Mouse (Mus musculus) neural tube, embryonic 15.5 days (tissue): ENCODE results near the gene Syngap1. TPM values are rescaled to one million over a fixed set of nuclear protein-coding genes. Genes with fewer than 3 reads are reported as not detected.

Experiments used
- ATAC-seq: fragments of 200-750 bp; cut with Nextera tagmentation; 2 replicates; pipeline ENCODE4 v1.8.0; 2017; ENCODE audit warnings: mild to moderate bottlenecking, moderate TSS enrichment, moderate library complexity; ENCODE audit not compliant: low FRiP score
- H3K27ac ChIP-seq: fragments of 300-500 bp; sonication (generic); replicated peaks from 2 replicates; pipeline ENCODE4 v1.5.1; 2015; ENCODE audit warnings: mild to moderate bottlenecking, inconsistent platforms
- H3K27me3 ChIP-seq: fragments of 300-500 bp; sonication (generic); replicated peaks from 2 replicates; pipeline ENCODE4 v1.6.1; 2015; ENCODE audit warnings: inconsistent platforms
- H3K36me3 ChIP-seq: fragments of 300-500 bp; sonication (generic); 2 replicates; pipeline ENCODE4 v1.6.1; 2015; ENCODE audit warnings: inconsistent platforms
- H3K4me1 ChIP-seq: fragments of 300-500 bp; sonication (generic); 2 replicates; pipeline ENCODE4 v1.6.1; 2015; ENCODE audit warnings: inconsistent platforms
- H3K4me2 ChIP-seq: fragments of 300-500 bp; sonication (generic); 2 replicates; pipeline ENCODE4 v1.6.1; 2015; ENCODE audit warnings: inconsistent platforms, mild to moderate bottlenecking, moderate library complexity
- H3K4me3 ChIP-seq: fragments of 300-500 bp; sonication (generic); replicated peaks from 2 replicates; pipeline ENCODE4 v1.5.1; 2015; ENCODE audit warnings: mild to moderate bottlenecking, inconsistent platforms
- H3K9ac ChIP-seq: fragments of 300-500 bp; sonication (generic); replicated peaks from 2 replicates; pipeline ENCODE4 v1.6.1; 2015; ENCODE audit warnings: mild to moderate bottlenecking, inconsistent platforms
- H3K9me3 ChIP-seq: fragments of 300-500 bp; sonication (generic); replicated peaks from 2 replicates; pipeline ENCODE4 v1.6.1; 2016; ENCODE audit warnings: inconsistent platforms
- WGBS: fragments of 180-500 bp; shearing (Covaris S2); methylation state at CpG from one replicate; pipeline ENCODE4 v1.1.7; 2015; ENCODE audit warnings: mixed read lengths; 5-methylcytosine and 5-hydroxymethylcytosine counted together
- polyA plus RNA-seq: library from polyadenylated mRNA; unstranded; fragments of >200 nt; fragmentation: Nextera tagmentation; extraction: Ambion mirVana; gene quantifications from 2 replicates; pipeline ENCODE4 v1.2.1, GENCODE M21; 2015

The Syngap1 gene
- polyA plus RNA-seq, 1 experiment from 2014 or later, result 3.7 TPM

GRCm38 (mm10) chr17:26949051-26949577, 8.1 kb downstream of the Syngap1 start:
- H3K4me2 ChIP-seq, result peak overlapping the region; percentile 78
- no peaks in the 10 kb centered on the region for H3K9me3 ChIP-seq
- WGBS, result 10% methylated on average over 9 of the region's 14 CpGs
- peak overlapping the region; percentile 80 for H3K9ac ChIP-seq
- H3K4me3 ChIP-seq, result peak overlapping the region; percentile 68
- 0 out of 2 replicates have a peak, but pooled peaks have one; percentile 42 for ATAC-seq
- H3K27ac ChIP-seq, result peak overlapping the region; percentile 87
- H3K4me1 ChIP-seq, result peaks cover 88% of the 10 kb centered on the region
- H3K27me3 ChIP-seq, result no peaks in the 10 kb centered on the region
- H3K36me3 ChIP-seq, result no peaks in the 10 kb centered on the region

- Histone ChIP-seq H3K36me3 (peaks cover 2% of the 10 kb centered on the region), H3K4me3 (peak overlapping the region; percentile 68), H3K9me3 (no peaks in the 10 kb centered on the region), H3K4me1 (peaks cover 85% of the 10 kb centered on the region), H3K27me3 (no peaks in the 10 kb centered on the region), H3K27ac (peak overlapping the region; percentile 87), H3K4me2 (peak overlapping the region; percentile 78), H3K9ac (peak overlapping the region; percentile 80; the same call in 1 of the 2 replicates)
- no peak for ATAC-seq
- 41% methylated on average over 5 of the region's 5 CpGs for WGBS
Measured at GRCm38 (mm10) chr17:26949866-26950265, 8.8 kb downstream of the Syngap1 start.

- Histone ChIP-seq H3K36me3 (peaks cover 10% of the 10 kb centered on the region), H3K27me3 (no peaks in the 10 kb centered on the region), H3K4me2 (peak overlapping the region; percentile 78), H3K4me1 (peaks cover 77% of the 10 kb centered on the region), H3K27ac (peak overlapping the region; percentile 72), H3K9me3 (no peaks in the 10 kb centered on the region), H3K9ac (peak overlapping the region; percentile 54), H3K4me3 (peak overlapping the region; percentile 68)
- ATAC-seq, result no peak
- 35% methylated on average over 7 of the region's 7 CpGs for WGBS
Measured at GRCm38 (mm10) chr17:26950560-26951288, 9.7 kb downstream of the Syngap1 start.

GRCm38 (mm10) chr17:26951406-26951805, 10.4 kb downstream of the Syngap1 start:
- ATAC-seq, result peak; percentile 74
- H3K9me3 ChIP-seq, result no peaks in the 10 kb centered on the region
- peak overlapping the region; percentile 72 for H3K27ac ChIP-seq
- peak overlapping the region; percentile 68 for H3K4me3 ChIP-seq
- H3K4me2 ChIP-seq, result peak overlapping the region; percentile 78
- peak overlapping the region; percentile 54 for H3K9ac ChIP-seq
- peaks cover 17% of the 10 kb centered on the region for H3K36me3 ChIP-seq
- peaks cover 70% of the 10 kb centered on the region for H3K4me1 ChIP-seq
- H3K27me3 ChIP-seq, result no peaks in the 10 kb centered on the region
- WGBS, result under 1% methylated on average over 11 of the region's 11 CpGs

GRCm38 (mm10) chr17:26951952-26952877, 11.2 kb downstream of the Syngap1 start:
- 11% methylated on average over 23 of the region's 23 CpGs for WGBS
- no peak for ATAC-seq
- Histone ChIP-seq H3K4me3 (peak overlapping the region; percentile 68), H3K9ac (peak overlapping the region; percentile 54), H3K9me3 (no peaks in the 10 kb centered on the region), H3K27ac (peak overlapping the region; percentile 72; the same call in 1 of the 2 replicates), H3K36me3 (peaks cover 25% of the 10 kb centered on the region), H3K4me1 (peaks cover 62% of the 10 kb centered on the region), H3K4me2 (peak overlapping the region; percentile 78), H3K27me3 (no peaks in the 10 kb centered on the region)

- Histone ChIP-seq H3K9ac (peak overlapping the region; percentile 54), H3K4me1 (peaks cover 55% of the 10 kb centered on the region), H3K36me3 (peaks cover 35% of the 10 kb centered on the region), H3K27me3 (no peaks in the 10 kb centered on the region), H3K9me3 (no peaks in the 10 kb centered on the region), H3K4me3 (peak overlapping the region; percentile 3), H3K4me2 (peak overlapping the region; percentile 78), H3K27ac (no peak overlapping the region)
- 24% methylated on average over 6 of the region's 6 CpGs for WGBS
- no peak for ATAC-seq
Measured at GRCm38 (mm10) chr17:26953201-26953600, 12.1 kb downstream of the Syngap1 start.

GRCm38 (mm10) chr17:26953726-26954125, 12.7 kb downstream of the Syngap1 start:
- ATAC-seq, result no peak
- Histone ChIP-seq H3K4me1 (peaks cover 55% of the 10 kb centered on the region), H3K36me3 (peaks cover 40% of the 10 kb centered on the region), H3K9me3 (no peaks in the 10 kb centered on the region), H3K4me2 (peak overlapping the region; percentile 78), H3K4me3 (peak overlapping the region; percentile 3), H3K27ac (no peak overlapping the region; the same call in 1 of the 2 replicates), H3K27me3 (no peaks in the 10 kb centered on the region), H3K9ac (peak overlapping the region; percentile 54; the same call in 1 of the 2 replicates)
- 17% methylated on average over 12 of the region's 16 CpGs for WGBS

- Histone ChIP-seq H3K4me3 (no peak overlapping the region), H3K27me3 (no peaks in the 10 kb centered on the region), H3K9ac (no peak overlapping the region), H3K27ac (no peak overlapping the region), H3K9me3 (no peaks in the 10 kb centered on the region), H3K4me2 (no peak overlapping the region), H3K36me3 (peaks cover 66% of the 10 kb centered on the region), H3K4me1 (peaks cover 31% of the 10 kb centered on the region)
- 84% methylated on average over 5 of the region's 5 CpGs for WGBS
- ATAC-seq, result no peak
Measured at GRCm38 (mm10) chr17:26956309-26956708, 15.3 kb downstream of the Syngap1 start.

GRCm38 (mm10) chr17:26956895-26957294, 15.8 kb downstream of the Syngap1 start:
- Histone ChIP-seq H3K27me3 (no peaks in the 10 kb centered on the region), H3K4me3 (no peak overlapping the region), H3K4me1 (peaks cover 25% of the 10 kb centered on the region), H3K36me3 (peaks cover 72% of the 10 kb centered on the region), H3K27ac (no peak overlapping the region), H3K9me3 (no peaks in the 10 kb centered on the region), H3K4me2 (no peak overlapping the region), H3K9ac (no peak overlapping the region)
- no peak for ATAC-seq
- WGBS, result 91% methylated on average over 18 of the region's 18 CpGs

- 95% methylated on average over 5 of the region's 5 CpGs for WGBS
- peaks cover 15% of the 10 kb centered on the region for H3K4me1 ChIP-seq
Measured at GRCm38 (mm10) chr17:26957872-26958271, 16.8 kb downstream of the Syngap1 start.

GRCm38 (mm10) chr17:26958880-26959279, 17.8 kb downstream of the Syngap1 start:
- Histone ChIP-seq H3K4me2 (no peak overlapping the region), H3K9ac (no peak overlapping the region), H3K4me1 (peaks cover 5% of the 10 kb centered on the region), H3K4me3 (no peak overlapping the region), H3K27me3 (no peaks in the 10 kb centered on the region), H3K27ac (no peak overlapping the region), H3K36me3 (peaks cover 89% of the 10 kb centered on the region), H3K9me3 (no peaks in the 10 kb centered on the region)
- 77% methylated on average over 5 of the region's 5 CpGs for WGBS
- ATAC-seq, result no peak

More at GRCm38 (mm10) chr17:26957872-26958271, 16.8 kb downstream of the Syngap1 start:
- Histone ChIP-seq H3K27ac (no peak overlapping the region), H3K4me2 (no peak overlapping the region), H3K4me3 (no peak overlapping the region), H3K36me3 (peaks cover 81% of the 10 kb centered on the region), H3K27me3 (no peaks in the 10 kb centered on the region), H3K9me3 (no peaks in the 10 kb centered on the region), H3K9ac (no peak overlapping the region)
- no peak for ATAC-seq
